Mouse (Mus musculus) MEL (cell line): Measurements from ENCODE around the gene Ybx3. TPM values are rescaled to one million over a fixed set of nuclear protein-coding genes. Genes with fewer than 3 reads are reported as not detected.

ENCODE experiments used
- DNase-seq: peaks from one replicate; pipeline ENCODE4 v3.0.0; 2011; ENCODE audit warnings: low read depth, low spot score
- H3K27ac ChIP-seq: 2 replicates; pipeline ENCODE4 v1.5.1; 2012; ENCODE audit warnings: low read depth, mild to moderate bottlenecking, control low read depth, low read length, moderate library complexity; ENCODE audit not compliant: control insufficient read depth
- H3K27me3 ChIP-seq, 2 experiments: fragments of 150-350 bp in 1 of 2; sonication (generic) in 1 of 2; 2 replicates each; pipeline ENCODE4 v1.6.1; 2012; ENCODE audit warnings: low read length in 2 of 2, mild to moderate bottlenecking in 2 of 2, improper control_type of control experiment in 1 of 2, moderate library complexity in 1 of 2; ENCODE audit not compliant: insufficient read depth in 2 of 2, control insufficient read depth in 1 of 2
- H3K36me3 ChIP-seq, 2 experiments: 2 replicates each; pipeline ENCODE4 v1.6.1; 2012 to 2014; ENCODE audit warnings: low read length in 2 of 2, improper control_type of control experiment in 1 of 2, inconsistent platforms in 1 of 2, mild to moderate bottlenecking in 1 of 2; ENCODE audit not compliant: insufficient read depth in 2 of 2, control insufficient read depth in 1 of 2
- H3K4me1 ChIP-seq, 2 experiments: fragments of 150-350 bp in 1 of 2; sonication (generic) in 1 of 2; 2 replicates each; pipeline ENCODE4 v1.6.1; 2012; ENCODE audit warnings: low read length in 2 of 2, improper control_type of control experiment in 1 of 2, mild to moderate bottlenecking in 1 of 2; ENCODE audit not compliant: insufficient read depth in 2 of 2, control insufficient read depth in 1 of 2
- H3K4me3 ChIP-seq, 2 experiments: fragments of 150-350 bp in 1 of 2; sonication (generic) in 1 of 2; 2 replicates each; pipeline ENCODE4 v1.5.1; 2012; ENCODE audit warnings: low read depth in 2 of 2, low read length in 2 of 2, mild to moderate bottlenecking in 2 of 2, moderate library complexity in 2 of 2, control low read depth in 1 of 2, improper control_type of control experiment in 1 of 2; ENCODE audit not compliant: control insufficient read depth in 1 of 2, insufficient read depth in 1 of 2
- H3K79me2 ChIP-seq: 2 replicates; pipeline ENCODE4 v1.6.1; 2012; ENCODE audit warnings: mild to moderate bottlenecking, low read length, moderate library complexity; ENCODE audit not compliant: control insufficient read depth, poor library complexity, insufficient read depth
- H3K9ac ChIP-seq: 2 replicates; pipeline ENCODE4 v1.6.1; 2012; ENCODE audit warnings: low read depth, mild to moderate bottlenecking, control low read depth, low read length, moderate library complexity; ENCODE audit not compliant: control insufficient read depth, poor library complexity, severe bottlenecking
- H3K9me3 ChIP-seq: fragments of 150-350 bp; sonication (generic); replicated peaks from 2 replicates; pipeline ENCODE4 v1.6.1; 2012; ENCODE audit warnings: mild to moderate bottlenecking, low read length, improper control_type of control experiment, moderate library complexity; ENCODE audit not compliant: insufficient read depth
- BHLHE40 ChIP-seq: IDR thresholded peaks from 2 replicates; pipeline ENCODE4 v1.6.1; 2012; ENCODE audit warnings: low read depth, mild to moderate bottlenecking, inconsistent platforms, low read length, improper control_type of control experiment, borderline replicate concordance
- CHD1 ChIP-seq: IDR thresholded peaks from 2 replicates; pipeline ENCODE4 v1.6.1; 2012; ENCODE audit warnings: low read depth, mild to moderate bottlenecking, inconsistent platforms, low read length, improper control_type of control experiment
- CHD2 ChIP-seq: IDR thresholded peaks from 2 replicates; pipeline ENCODE4 v1.6.1; 2011; ENCODE audit warnings: low read length, improper control_type of control experiment
- CTCF ChIP-seq, 3 experiments: IDR thresholded peaks in 2 of 3; conservative IDR thresholded peaks in 1 of 3; 2 replicates each; pipeline ENCODE4 v1.5.1; 2011 to 2012; ENCODE audit warnings: low read length in 3 of 3, low read depth in 2 of 3, mild to moderate bottlenecking in 2 of 3, improper control_type of control experiment in 1 of 3, inconsistent platforms in 1 of 3, mixed read lengths in 1 of 3, moderate library complexity in 1 of 3; ENCODE audit not compliant: control insufficient read depth in 1 of 3, insufficient read depth in 1 of 3, poor library complexity in 1 of 3, severe bottlenecking in 1 of 3
- E2F4 ChIP-seq: IDR thresholded peaks from 2 replicates; pipeline ENCODE4 v1.6.1; 2011; ENCODE audit warnings: low read depth, low read length, improper control_type of control experiment, borderline replicate concordance
- ELF1 ChIP-seq: IDR thresholded peaks from 2 replicates; pipeline ENCODE4 v1.6.1; 2014; ENCODE audit warnings: low read depth, mild to moderate bottlenecking, inconsistent platforms, low read length, improper control_type of control experiment, moderate library complexity
- ETS1 ChIP-seq: IDR thresholded peaks from 2 replicates; pipeline ENCODE4 v1.6.1; 2012; ENCODE audit warnings: low read depth, mild to moderate bottlenecking, inconsistent platforms, low read length, improper control_type of control experiment, moderate library complexity
- GABPA ChIP-seq: IDR thresholded peaks from 2 replicates; pipeline ENCODE4 v1.6.1; 2012; ENCODE audit warnings: low read depth, mild to moderate bottlenecking, inconsistent platforms, low read length, improper control_type of control experiment, moderate library complexity
- GATA1 ChIP-seq: IDR thresholded peaks from 2 replicates; pipeline ENCODE4 v1.6.1; 2011; ENCODE audit warnings: low read depth, low read length, improper control_type of control experiment
- HCFC1 ChIP-seq: IDR thresholded peaks from 2 replicates; pipeline ENCODE4 v1.6.1; 2012; ENCODE audit warnings: low read depth, mild to moderate bottlenecking, inconsistent platforms, low read length, improper control_type of control experiment, moderate library complexity
- KAT2A ChIP-seq: conservative IDR thresholded peaks from 2 replicates; pipeline ENCODE4 v1.6.1; 2012; ENCODE audit warnings: low read depth, low read length, improper control_type of control experiment, inconsistent platforms
- MAFK ChIP-seq: IDR thresholded peaks from 2 replicates; pipeline ENCODE4 v1.6.1; 2011; ENCODE audit warnings: low read depth, mild to moderate bottlenecking, low read length, improper control_type of control experiment, borderline replicate concordance
- MAX ChIP-seq: IDR thresholded peaks from 2 replicates; pipeline ENCODE4 v1.6.1; 2011; ENCODE audit warnings: low read length, improper control_type of control experiment
- MXI1 ChIP-seq: IDR thresholded peaks from 2 replicates; pipeline ENCODE4 v1.6.1; 2011; ENCODE audit warnings: mild to moderate bottlenecking, low read depth, low read length, improper control_type of control experiment
- MYB ChIP-seq: IDR thresholded peaks from 2 replicates; pipeline ENCODE4 v1.6.1; 2011; ENCODE audit warnings: mild to moderate bottlenecking, low read depth, low read length, improper control_type of control experiment
- MYC ChIP-seq: IDR thresholded peaks from 2 replicates; pipeline ENCODE4 v1.6.1; 2011; ENCODE audit warnings: low read depth, mild to moderate bottlenecking, low read length, improper control_type of control experiment, moderate library complexity
- NELFE ChIP-seq: IDR thresholded peaks from 2 replicates; pipeline ENCODE4 v1.6.1; 2011; ENCODE audit warnings: low read depth, low read length, improper control_type of control experiment
- NRF1 ChIP-seq: IDR thresholded peaks from 2 replicates; pipeline ENCODE4 v1.6.1; 2014; ENCODE audit warnings: low read depth, mild to moderate bottlenecking, inconsistent platforms, low read length, improper control_type of control experiment, moderate library complexity; ENCODE audit not compliant: poor library complexity, insufficient read depth, severe bottlenecking
- POLR2A ChIP-seq, 2 experiments: IDR thresholded peaks; 2 replicates each; pipeline ENCODE4 v1.6.1; 2011 to 2012; ENCODE audit warnings: low read length in 2 of 2, mild to moderate bottlenecking in 2 of 2, control low read depth in 1 of 2, improper control_type of control experiment in 1 of 2, low read depth in 1 of 2, moderate library complexity in 1 of 2; ENCODE audit not compliant: control insufficient read depth in 1 of 2, insufficient read depth in 1 of 2, poor library complexity in 1 of 2
- POLR2AphosphoS5 ChIP-seq: IDR thresholded peaks from 2 replicates; pipeline ENCODE4 v1.6.1; 2012; ENCODE audit warnings: low read depth, borderline replicate concordance, mild to moderate bottlenecking, inconsistent platforms, low read length, moderate library complexity, mixed read lengths
- RAD21 ChIP-seq: IDR thresholded peaks from 2 replicates; pipeline ENCODE4 v1.6.1; 2011; ENCODE audit warnings: mild to moderate bottlenecking, low read depth, low read length, improper control_type of control experiment
- RCOR1 ChIP-seq: IDR thresholded peaks from 2 replicates; pipeline ENCODE4 v1.6.1; 2012; ENCODE audit warnings: low read depth, mild to moderate bottlenecking, inconsistent platforms, low read length, improper control_type of control experiment
- SIN3A ChIP-seq: IDR thresholded peaks from 2 replicates; pipeline ENCODE4 v1.6.1; 2012; ENCODE audit warnings: low read length, improper control_type of control experiment, inconsistent platforms
- SMC3 ChIP-seq: IDR thresholded peaks from 2 replicates; pipeline ENCODE4 v1.6.1; 2011; ENCODE audit warnings: low read depth, low read length, improper control_type of control experiment
- TAL1 ChIP-seq: IDR thresholded peaks from 2 replicates; pipeline ENCODE4 v1.6.1; 2012; ENCODE audit warnings: mild to moderate bottlenecking, inconsistent platforms, low read length, moderate library complexity, mixed read lengths
- TBP ChIP-seq: IDR thresholded peaks from 2 replicates; pipeline ENCODE4 v1.8.0; 2011; ENCODE audit warnings: low read depth, low read length, improper control_type of control experiment
- TCF12 ChIP-seq: IDR thresholded peaks from 2 replicates; pipeline ENCODE4 v1.6.1; 2014; ENCODE audit warnings: low read depth, mild to moderate bottlenecking, inconsistent platforms, low read length, improper control_type of control experiment, moderate library complexity
- USF1 ChIP-seq: IDR thresholded peaks from 2 replicates; pipeline ENCODE4 v1.6.1; 2014; ENCODE audit warnings: low read depth, mild to moderate bottlenecking, inconsistent platforms, low read length, improper control_type of control experiment, moderate library complexity
- USF2 ChIP-seq, 2 experiments: IDR thresholded peaks; 2 replicates each; pipeline ENCODE4 v1.6.1; 2011 to 2012; ENCODE audit warnings: improper control_type of control experiment in 2 of 2, low read length in 2 of 2, borderline replicate concordance in 1 of 2, inconsistent platforms in 1 of 2, low read depth in 1 of 2, mild to moderate bottlenecking in 1 of 2; ENCODE audit not compliant: insufficient read depth in 1 of 2
- ZKSCAN1 ChIP-seq: IDR thresholded peaks from 2 replicates; pipeline ENCODE4 v1.6.1; 2012; ENCODE audit warnings: low read depth, mild to moderate bottlenecking, inconsistent platforms, low read length, improper control_type of control experiment, moderate library complexity
- ZMIZ1 ChIP-seq: IDR thresholded peaks from 2 replicates; pipeline ENCODE4 v1.6.1; 2012; ENCODE audit warnings: low read depth, mild to moderate bottlenecking, inconsistent platforms, low read length, improper control_type of control experiment, moderate library complexity
- polyA plus RNA-seq, 2 experiments: library from polyadenylated mRNA; stranded (reverse) in 1 of 2; unstranded in 1 of 2; fragments of >175 nt in 1 of 2; fragments of >200 nt in 1 of 2; gene quantifications; 2 replicates each; pipeline versions ENCODE4 v1.2.1 to v1.2.4; 2012; ENCODE audit warnings: low replicate concordance in 2 of 2, low read depth in 1 of 2; ENCODE audit not compliant: insufficient read length in 2 of 2, insufficient read depth in 1 of 2, missing spikeins in 1 of 2
- total RNA-seq: library from RNA; depleted of rRNA; stranded (reverse); fragments of 300-350 nt; gene quantifications from 2 replicates; pipeline ENCODE4 v1.2.3, GENCODE M21; 2012

The Ybx3 gene
- total and polyA plus RNA-seq, 3 experiments: 105 to 1,042 (median 575) TPM

DNA sequence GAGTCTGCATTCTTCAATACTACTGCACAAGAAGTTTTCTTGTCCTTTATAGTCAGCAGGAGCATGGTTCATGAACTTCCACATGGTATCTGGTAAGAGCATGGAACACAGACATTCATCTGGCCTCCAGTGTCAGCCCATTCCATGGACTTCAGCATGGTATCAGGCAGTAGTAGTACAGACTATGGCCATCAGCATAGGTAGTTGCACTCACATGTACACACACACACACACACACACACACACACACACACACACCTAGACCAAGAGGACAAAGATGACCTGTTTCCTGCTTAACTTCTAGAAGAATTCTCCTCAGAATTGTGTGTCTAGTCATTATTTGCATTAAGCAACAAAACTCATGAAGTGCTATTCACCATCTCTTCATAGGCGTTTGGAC, 49.5 kb downstream of the Ybx3 start:
- no peak for DNase-seq
- TF ChIP-seq RCOR1 (no peak), MYB (no peak), TAL1 (no peak), ZKSCAN1 (no peak), MAFK (no peak), POLR2AphosphoS5 (no peak), MAX (no peak), USF2 (IDR thresholded peaks at IDR 0.05; ENCODE audit: borderline replicate concordance in 1 of 2, insufficient read depth in 1 of 2, low read depth in 1 of 2, low read length in 2 of 2) (no peak), POLR2A (IDR thresholded peaks at IDR 0.05; ENCODE audit: control insufficient read depth in 1 of 2, insufficient read depth in 1 of 2, low read depth in 1 of 2, low read length in 2 of 2, poor library complexity in 1 of 2) (no peak), HCFC1 (no peak), GABPA (no peak), RAD21 (no peak), SMC3 (no peak), NRF1 (no peak), MYC (no peak), ELF1 (no peak), SIN3A (no peak), TCF12 (no peak), BHLHE40 (no peak)
- TF ChIP-seq, all 39 proteins: peak for 0
- Histone ChIP-seq H3K27ac (no peak overlapping the region), H3K4me1 (no peaks in the 10 kb centered on the region), H3K4me3 (no peak overlapping the region), H3K9me3 (no peaks in the 10 kb centered on the region), H3K27me3 (peaks cover 0 to 1% of the 10 kb centered on the region in 2 experiments; a peak in 1 of 4 replicates), H3K36me3 (no peaks in the 10 kb centered on the region), H3K9ac (no peak overlapping the region), H3K79me2 (no peaks in the 10 kb centered on the region)

DNA sequence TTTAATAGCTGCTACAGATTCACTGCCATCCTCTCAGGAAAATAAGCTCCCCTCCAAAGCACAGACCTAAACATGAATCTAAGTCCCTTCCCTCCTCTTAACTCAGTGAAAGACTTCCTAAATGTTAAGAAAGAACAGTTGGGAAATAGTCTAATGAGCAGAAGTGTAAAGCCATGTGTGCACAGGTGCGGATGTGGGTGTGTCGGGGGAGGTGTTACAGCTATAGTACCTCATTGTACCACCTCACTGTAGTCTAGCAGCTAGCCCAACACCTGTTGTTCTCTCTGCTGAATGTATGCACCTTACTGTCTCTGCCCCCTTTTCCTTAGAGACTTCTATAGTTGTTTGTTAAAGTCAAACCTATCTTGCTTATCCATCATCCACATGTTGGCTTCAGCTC, 61.2 kb downstream of the Ybx3 start:
- TF ChIP-seq GATA1 (no peak), ETS1 (no peak), CHD1 (no peak), E2F4 (no peak), RCOR1 (no peak), CHD2 (no peak), USF1 (no peak), NRF1 (no peak), MXI1 (no peak), MAFK (no peak), TBP (no peak), MAX (no peak), CTCF (IDR thresholded peaks at IDR 0.05 in 2 of 3, conservative IDR thresholded peaks at IDR 0.05 in 1 of 3; ENCODE audit: control insufficient read depth in 1 of 3, insufficient read depth in 1 of 3, low read depth in 2 of 3, low read length in 3 of 3, poor library complexity in 1 of 3, severe bottlenecking in 1 of 3) (no peak), NELFE (no peak), KAT2A (no peak), ZMIZ1 (no peak)
- no peaks in the 10 kb centered on the region for H3K4me1 ChIP-seq
- no peak overlapping the region for H3K4me3 ChIP-seq
- H3K27ac ChIP-seq: no peak overlapping the region
- no peak for DNase-seq
- H3K9me3 ChIP-seq: no peaks in the 10 kb centered on the region
- no peaks in the 10 kb centered on the region for H3K36me3 ChIP-seq
- no peaks in the 10 kb centered on the region for H3K79me2 ChIP-seq
- H3K27me3 ChIP-seq: no peaks in the 10 kb centered on the region
- no peak overlapping the region for H3K9ac ChIP-seq
